Mouse (Mus musculus) ES-E14 (cell line): ENCODE measurements around the gene H3f3b. TPM values are rescaled to one million over a fixed set of nuclear protein-coding genes. Genes with fewer than 3 reads are reported as not detected.
A peak's percentile ranks its signal among the peaks of the same experiment; 100 is the strongest.

Experiments used
- DNase-seq: peaks from one replicate; pipeline ENCODE4 v3.0.0-alpha.2; 2013; ENCODE audit warnings: low read depth, low spot score
- H3K27ac ChIP-seq: 2 replicates; pipeline ENCODE4 v1.5.1; 2012; ENCODE audit warnings: low read depth, mild to moderate bottlenecking, low read length, moderate library complexity, mixed read lengths; ENCODE audit not compliant: poor library complexity, insufficient read depth, severe bottlenecking
- H3K36me3 ChIP-seq: 2 replicates; pipeline ENCODE4 v1.6.1; 2012; ENCODE audit warnings: mild to moderate bottlenecking, low read length, moderate library complexity, mixed read lengths; ENCODE audit not compliant: control insufficient read depth, poor library complexity, insufficient read depth, severe bottlenecking
- H3K4me1 ChIP-seq, 2 experiments: fragments of 150-350 bp in 1 of 2; sonication (generic) in 1 of 2; 2 replicates each; pipeline ENCODE4 v1.6.1; 2012; ENCODE audit warnings: low read length in 2 of 2, mild to moderate bottlenecking in 1 of 2, mixed read lengths in 1 of 2; ENCODE audit not compliant: control insufficient read depth in 2 of 2, insufficient read depth in 2 of 2, poor library complexity in 1 of 2
- H3K4me3 ChIP-seq, 2 experiments: fragments of 150-350 bp in 1 of 2; sonication (generic) in 1 of 2; 2 replicates each; pipeline ENCODE4 v1.5.1; 2012; ENCODE audit warnings: low read length in 2 of 2, low read depth in 1 of 2, mild to moderate bottlenecking in 1 of 2, mixed read lengths in 1 of 2; ENCODE audit not compliant: insufficient read depth in 1 of 2, poor library complexity in 1 of 2, severe bottlenecking in 1 of 2
- H3K9ac ChIP-seq: 2 replicates; pipeline ENCODE4 v1.6.1; 2012; ENCODE audit warnings: low read depth, mild to moderate bottlenecking, low read length, mixed read lengths; ENCODE audit not compliant: poor library complexity, insufficient read depth, severe bottlenecking
- H3K9me3 ChIP-seq: fragments of 150-350 bp; sonication (generic); 2 replicates; pipeline ENCODE4 v1.6.1; 2012; ENCODE audit warnings: low read depth, mild to moderate bottlenecking, low read length; ENCODE audit not compliant: control insufficient read depth, insufficient read depth
- CHD2 ChIP-seq: IDR thresholded peaks from 2 replicates; pipeline ENCODE4 v1.6.1; 2014; ENCODE audit warnings: mild to moderate bottlenecking, low read depth, low read length, inconsistent platforms
- HCFC1 ChIP-seq: IDR thresholded peaks from 2 replicates; pipeline ENCODE4 v1.6.1; 2012; ENCODE audit warnings: low read length, inconsistent platforms, borderline replicate concordance; ENCODE audit not compliant: insufficient read depth
- MAFK ChIP-seq: IDR thresholded peaks from 2 replicates; pipeline ENCODE4 v1.6.1; 2014; ENCODE audit warnings: mild to moderate bottlenecking, low read depth, low read length, inconsistent platforms; ENCODE audit not compliant: insufficient read depth
- ZC3H11A ChIP-seq: IDR thresholded peaks from 2 replicates; pipeline ENCODE4 v1.6.1; 2012; ENCODE audit warnings: low read depth, mild to moderate bottlenecking, inconsistent platforms, low read length, borderline replicate concordance
- ZNF384 ChIP-seq: IDR thresholded peaks from 2 replicates; pipeline ENCODE4 v1.6.1; 2012; ENCODE audit warnings: low read depth, low read length, inconsistent platforms
- in situ Hi-C, 2 experiments: fragments of 600-800 bp; cut with MboI; formaldehyde crosslinking; loops; one replicate each; pipeline ENCODE4 v1.15.1; 2025; ENCODE audit warnings: low sequenced_read_pairs in 2 of 2, inconsistent platforms in 1 of 2; ENCODE audit not compliant: unreplicated experiment in 2 of 2
- total RNA-seq: library from RNA; depleted of rRNA; stranded (reverse); fragments of 300-350 nt; gene quantifications from 2 replicates; pipeline ENCODE4 v1.2.3, GENCODE M21; 2012

H3f3b gene
- total RNA-seq, 1 experiment, result 729 TPM

DNA sequence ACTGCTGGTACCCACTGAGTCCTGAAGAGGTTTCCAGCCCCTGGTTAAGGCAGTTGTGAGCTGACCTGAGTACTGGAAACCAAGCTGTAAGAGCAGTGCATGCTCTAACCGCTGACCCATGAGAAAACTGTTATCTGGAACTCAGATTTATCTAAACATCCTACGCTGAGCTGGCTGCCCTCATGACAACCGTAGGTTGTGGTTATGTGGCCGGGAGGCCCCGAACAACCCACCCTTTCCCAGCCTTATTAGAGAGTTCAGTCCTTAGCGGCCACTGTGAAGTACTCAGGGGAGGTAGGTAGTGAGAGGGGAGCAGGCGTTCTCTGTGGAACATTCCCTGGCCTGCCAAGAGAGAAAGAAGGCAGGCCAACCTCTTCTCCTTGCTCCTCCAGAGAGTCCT, 28.7 kb downstream of the H3f3b start:
- TF ChIP-seq CHD2, result no peak
- TF ChIP-seq HCFC1, result no peak
- no peak for TF ChIP-seq MAFK
- TF ChIP-seq ZC3H11A, result no peak
- TF ChIP-seq ZNF384, result no peak
- no peak overlapping the region for H3K27ac ChIP-seq
- no peak for DNase-seq
- in situ Hi-C loops, result loop anchor here in 1 of 2 experiments (5.0 kb wide), 1 partner anchor 57 kb away; no protein-coding TSS in a partner anchor
- peaks cover 0 to 6% of the 10 kb centered on the region in 2 experiments; a peak in 2 of 4 replicates for H3K4me1 ChIP-seq
- H3K4me3 ChIP-seq, result no peak overlapping the region
- H3K36me3 ChIP-seq, result no peaks in the 10 kb centered on the region
- H3K9ac ChIP-seq, result no peak overlapping the region
- no peaks in the 10 kb centered on the region for H3K9me3 ChIP-seq

DNA sequence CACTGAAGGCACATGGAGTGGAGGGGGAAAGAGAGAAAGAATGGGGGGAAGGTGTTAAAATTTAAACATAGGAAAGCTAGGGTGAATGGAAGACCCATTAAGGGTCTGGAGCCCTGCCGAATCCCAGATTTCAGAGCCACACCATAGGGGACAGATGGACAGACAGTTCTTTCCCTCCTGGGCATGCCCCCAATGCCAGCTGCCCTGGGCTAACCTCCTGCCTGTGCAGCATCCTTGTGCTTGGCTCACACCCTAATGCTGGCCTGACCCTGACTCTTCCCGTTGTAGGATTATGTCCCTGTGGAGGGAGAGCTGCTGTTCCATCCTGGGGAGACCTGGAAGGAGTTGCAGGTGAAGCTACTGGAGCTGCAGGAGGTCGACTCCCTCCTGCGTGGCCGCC, 30.1 kb downstream of the H3f3b start:
- in situ Hi-C loops, result loop anchor here in 1 of 2 experiments (5.0 kb wide), 1 partner anchor 55 kb away; no protein-coding TSS in a partner anchor
- DNase-seq, result no peak

GRCm38 (mm10) chr11:115997047-115997446, 30.7 kb downstream of the H3f3b start:
- peak; percentile 24 for DNase-seq
- Histone ChIP-seq H3K27ac (no peak overlapping the region), H3K9ac (no peak overlapping the region), H3K36me3 (no peaks in the 10 kb centered on the region), H3K9me3 (no peaks in the 10 kb centered on the region), H3K4me1 (peaks cover 0 to 10% of the 10 kb centered on the region in 2 experiments; a peak in 2 of 4 replicates), H3K4me3 (no peak overlapping the region)
- in situ Hi-C loops, result loop anchor here in 1 of 2 experiments (5.0 kb wide), 1 partner anchor 55 kb away; no protein-coding TSS in a partner anchor
- TF ChIP-seq ZC3H11A (peak; percentile 73; the same call in 1 of the 2 replicates), CHD2 (no peak)

More for the DNA sequence above, 30.1 kb downstream of the H3f3b start:
- Histone ChIP-seq H3K4me1 (peaks cover 0 to 10% of the 10 kb centered on the region in 2 experiments; a peak in 2 of 4 replicates), H3K9ac (no peak overlapping the region), H3K4me3 (no peak overlapping the region), H3K9me3 (no peaks in the 10 kb centered on the region), H3K36me3 (no peaks in the 10 kb centered on the region), H3K27ac (no peak overlapping the region)
- no peak for TF ChIP-seq HCFC1
- TF ChIP-seq CHD2, result no peak
- TF ChIP-seq ZC3H11A, result no peak
- TF ChIP-seq ZNF384, result no peak
- TF ChIP-seq MAFK, result no peak

- DNase-seq, result no peak
- in situ Hi-C loops, result loop anchor here in 1 of 2 experiments (5.0 kb wide), 1 partner anchor 53 kb away; no protein-coding TSS in a partner anchor
- H3K36me3 ChIP-seq, result no peaks in the 10 kb centered on the region
- H3K9me3 ChIP-seq, result no peaks in the 10 kb centered on the region
- peaks cover 0 to 9% of the 10 kb centered on the region in 2 experiments; a peak in 2 of 4 replicates for H3K4me1 ChIP-seq
- no peak overlapping the region for H3K27ac ChIP-seq
- H3K4me3 ChIP-seq, result no peak overlapping the region
- no peak overlapping the region for H3K9ac ChIP-seq
- no peak for TF ChIP-seq MAFK
- TF ChIP-seq ZNF384, result no peak
- TF ChIP-seq HCFC1, result no peak
- no peak for TF ChIP-seq CHD2
- no peak for TF ChIP-seq ZC3H11A
Measured at GRCm38 (mm10) chr11:115995256-115995655, 32.5 kb downstream of the H3f3b start.

DNA sequence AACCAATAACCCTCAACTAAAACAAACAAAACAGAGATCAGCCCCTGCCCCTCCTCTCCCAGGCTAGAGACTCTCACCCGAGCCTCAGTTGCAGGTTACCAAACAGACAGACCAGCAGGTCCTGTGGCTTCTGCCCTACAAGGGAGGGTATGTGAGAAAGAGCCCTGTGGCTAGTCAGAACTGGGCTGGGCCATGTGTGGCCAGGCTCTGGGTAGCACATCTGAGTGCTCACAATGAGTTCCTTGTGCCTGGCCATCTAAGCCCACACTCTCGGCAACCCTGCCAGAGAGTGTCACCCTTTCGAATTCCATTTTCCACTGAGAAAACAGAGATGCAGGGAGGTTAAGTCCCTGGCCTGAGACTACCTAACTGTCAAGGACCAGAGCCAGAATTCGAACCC, 35.7 kb downstream of the H3f3b start:
- Histone ChIP-seq H3K36me3 (no peaks in the 10 kb centered on the region), H3K4me3 (no peak overlapping the region), H3K4me1 (peaks cover 0 to 11% of the 10 kb centered on the region in 2 experiments; a peak in 2 of 4 replicates), H3K9me3 (no peaks in the 10 kb centered on the region), H3K27ac (no peak overlapping the region), H3K9ac (no peak overlapping the region)
- TF ChIP-seq ZC3H11A (no peak), HCFC1 (no peak), ZNF384 (no peak), CHD2 (no peak), MAFK (no peak)
- in situ Hi-C loops, result no loop called here
- DNase-seq, result no peak
